Mouse (Mus musculus) thymus, postnatal 14 days (tissue): ENCODE measurements at regions not wholly inside any gene's neighbourhood (a gene's known extent, or its start where the extent isn't known, plus 50 kb on each side); places are given as distances from the start of the nearest gene placed in this dataset.
"Not testable (repeated sequence)": the region's sequence is repeated elsewhere in the genome, so short reads cannot be mapped to it uniquely, and the experiment has no call there.

Experiments used
- DNase-seq: peaks from one replicate; pipeline ENCODE4 v3.0.0; 2021

- peak; percentile 64 for DNase-seq
Measured at GRCm38 (mm10) chr8:24386462-24386861, 339.2 kb downstream of the Adam3 start.

DNA sequence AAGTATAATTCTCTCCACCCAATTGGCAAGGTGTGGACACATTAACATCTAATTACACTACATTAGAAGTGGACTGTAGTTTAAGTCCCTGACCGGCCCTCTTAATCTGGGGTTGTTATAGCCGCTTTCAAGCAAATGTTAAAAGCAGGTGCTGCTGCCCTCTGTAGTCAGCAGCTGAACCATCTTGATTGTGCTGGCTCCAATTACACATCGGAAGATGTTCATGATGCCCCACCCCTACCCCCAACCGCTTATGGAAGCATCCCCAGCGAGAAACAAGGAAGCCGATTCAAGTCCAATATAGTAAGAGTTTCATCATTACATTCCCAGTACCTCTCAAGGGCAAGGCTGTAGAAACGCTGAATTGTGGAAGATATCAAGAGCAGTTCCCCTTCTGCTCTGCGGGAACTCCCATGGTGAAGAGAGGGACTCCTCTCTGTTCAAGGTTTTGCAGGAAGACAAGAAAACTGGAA lies 341.7 kb downstream of the Adam3 start:
- no peak for DNase-seq

- no peak for DNase-seq
Measured at GRCm38 (mm10) chr8:24383130-24383962, 342.3 kb downstream of the Adam3 start.

DNA sequence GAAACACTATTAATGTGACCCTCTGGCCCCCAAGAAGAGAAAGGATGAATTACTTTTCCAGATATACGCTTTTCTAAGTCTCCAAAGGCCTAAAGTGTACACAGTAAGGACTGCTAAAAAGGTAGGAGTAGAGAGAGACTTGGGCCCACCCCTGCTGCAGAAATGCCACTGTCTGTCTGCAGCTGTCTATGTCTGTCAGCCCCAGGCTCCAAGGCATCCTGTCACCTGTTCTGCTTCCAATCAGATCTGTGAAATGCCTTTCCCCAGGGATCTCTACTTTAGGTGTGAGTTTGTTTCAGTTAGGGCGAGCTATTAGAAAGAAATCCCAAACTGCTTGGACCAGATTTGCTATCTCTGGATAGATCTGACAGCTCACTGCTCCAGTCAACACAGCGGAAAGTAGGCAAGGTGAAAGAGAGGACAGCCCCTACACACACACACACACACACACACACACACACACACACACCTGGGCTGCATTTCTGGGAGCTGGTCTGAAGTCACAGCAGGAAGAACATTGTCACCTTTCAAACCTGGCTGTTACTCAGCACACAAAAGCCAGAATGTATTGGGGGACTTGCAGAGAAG lies 343.9 kb downstream of the Adam3 start:
- DNase-seq = no peak

GRCm38 (mm10) chr8:24378070-24378469 lies 347.6 kb downstream of the Adam3 start:
- DNase-seq = no peak

DNA sequence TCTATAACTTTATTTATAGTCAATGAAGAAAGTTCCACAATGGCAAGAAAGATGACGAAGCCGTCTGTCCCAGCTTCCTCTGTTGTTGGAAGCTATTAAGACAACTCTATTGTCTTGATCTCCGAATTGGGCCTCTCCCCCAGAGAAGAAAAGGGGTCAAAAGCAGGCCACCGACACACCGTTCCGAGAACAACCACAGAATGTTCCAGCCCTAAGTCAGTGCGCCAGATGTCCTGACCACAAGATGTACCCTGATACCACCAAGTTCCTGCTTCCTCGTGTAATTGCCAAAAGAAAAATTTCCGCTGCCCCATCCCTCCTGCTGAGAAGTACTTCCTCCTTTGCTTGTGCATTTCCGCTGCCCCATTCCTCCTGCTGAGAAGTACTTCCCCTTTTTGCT lies 348.8 kb downstream of the Adam3 start:
- DNase-seq = not testable (repeated sequence)

DNA sequence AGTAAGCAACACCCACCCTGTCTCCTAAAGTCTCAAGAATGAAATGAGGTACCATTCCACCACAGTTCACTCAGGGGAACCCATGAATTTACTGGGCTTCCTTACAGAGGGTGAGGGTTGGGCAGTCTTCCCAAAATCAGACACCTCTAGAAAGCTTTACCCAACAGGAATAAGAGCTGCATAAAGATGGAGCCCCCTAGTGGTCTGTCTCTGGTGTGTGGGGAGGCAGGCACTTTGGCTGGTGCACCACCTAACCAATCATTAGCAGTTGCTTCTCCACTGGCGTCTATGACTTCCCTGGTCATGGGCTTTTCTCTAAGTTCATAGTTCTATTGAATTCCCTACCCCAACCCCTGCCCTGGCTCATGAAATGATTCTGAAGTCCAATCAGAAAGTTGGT lies 351.1 kb downstream of the Adam3 start:
- peak; percentile 4 for DNase-seq

DNA sequence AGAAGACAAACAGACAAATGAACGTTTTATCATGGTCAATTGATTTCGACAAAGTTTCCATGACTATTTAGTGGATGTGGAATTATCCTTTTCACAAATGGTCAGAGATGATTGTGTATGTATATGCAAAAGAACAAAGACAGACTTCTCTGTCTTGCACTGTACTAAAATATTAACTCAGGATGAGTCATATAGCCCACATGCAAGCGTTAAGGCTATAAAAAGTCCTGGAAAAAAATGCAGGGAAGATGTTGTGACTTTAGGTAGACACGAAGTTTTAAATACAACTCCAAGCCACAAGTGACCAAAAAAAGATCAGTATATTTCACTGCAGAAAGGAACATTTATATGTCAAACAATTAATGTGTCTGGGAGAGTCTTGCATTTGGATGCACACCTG lies 353.6 kb downstream of the Adam3 start:
- no peak for DNase-seq

GRCm38 (mm10) chr8:24366000-24366399 lies 359.7 kb downstream of the Adam3 start:
- DNase-seq = no peak

- DNase-seq = no peak
Measured at GRCm38 (mm10) chr8:24364685-24365084, 361.0 kb downstream of the Adam3 start.

GRCm38 (mm10) chr8:24359022-24359600 lies 366.5 kb downstream of the Adam3 start:
- no peak for DNase-seq

- no peak for DNase-seq
Measured at GRCm38 (mm10) chr8:24355146-24355545, 370.5 kb downstream of the Adam3 start.

DNA sequence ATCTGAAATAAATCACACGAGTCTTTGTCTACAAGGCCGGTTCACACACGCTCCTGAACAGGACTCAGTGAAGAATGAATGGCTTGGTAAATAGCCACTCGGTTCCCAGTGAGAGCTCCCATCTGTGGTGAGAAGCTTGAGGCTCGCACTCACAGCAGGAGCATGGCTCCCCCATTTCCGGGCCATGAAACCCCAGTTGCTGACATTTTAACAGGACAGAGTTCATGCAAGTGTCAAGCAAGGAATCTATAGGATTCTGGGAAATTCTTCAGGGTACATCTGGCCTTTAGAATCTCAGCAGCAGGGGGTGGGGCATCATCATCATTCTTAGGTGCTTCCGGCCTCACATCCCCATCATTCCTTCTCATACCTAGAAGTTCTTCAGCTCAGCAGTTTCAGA lies 371.8 kb downstream of the Adam3 start:
- DNase-seq = no peak

DNA sequence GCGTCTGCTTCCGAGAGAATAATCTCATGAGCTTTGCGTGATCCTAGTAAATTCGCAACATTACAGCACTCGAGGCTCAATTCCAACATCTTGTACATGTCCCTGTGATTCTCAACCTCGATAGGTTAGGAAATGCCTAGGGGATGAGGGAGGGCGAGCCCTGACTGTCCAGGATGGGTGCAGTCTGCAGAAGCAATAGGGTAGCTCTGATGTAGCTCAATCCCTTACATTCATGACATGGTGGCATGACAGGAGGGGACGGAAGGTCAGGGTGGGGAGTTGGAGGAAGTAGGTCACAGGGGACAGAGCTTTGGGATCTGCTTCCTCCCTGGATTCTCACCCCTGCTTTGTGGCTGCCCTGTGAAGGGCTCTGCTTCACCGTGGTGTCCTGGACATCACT lies 373.3 kb downstream of the Adam3 start:
- no peak for DNase-seq

DNA sequence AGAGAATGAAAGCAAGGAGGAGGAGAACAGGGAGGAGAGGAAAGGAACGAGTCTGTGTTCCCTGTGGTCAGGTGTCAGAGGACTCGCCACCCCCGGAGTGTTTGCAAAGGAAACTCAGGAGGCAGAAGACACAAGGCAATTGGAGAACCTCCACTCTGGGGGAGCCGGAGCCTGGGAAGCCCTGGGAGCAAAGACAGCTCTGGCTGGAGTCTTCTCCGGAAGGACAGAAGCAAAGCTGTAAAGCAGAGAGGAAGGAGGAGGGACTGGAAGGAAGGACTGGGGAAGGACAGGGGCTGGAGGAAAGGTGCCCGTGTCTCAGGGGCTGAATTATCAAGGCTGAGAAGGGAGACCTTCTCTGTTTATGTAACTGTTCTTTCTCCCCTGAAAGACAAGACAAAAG lies 373.9 kb downstream of the Adam3 start:
- no peak for DNase-seq

DNA sequence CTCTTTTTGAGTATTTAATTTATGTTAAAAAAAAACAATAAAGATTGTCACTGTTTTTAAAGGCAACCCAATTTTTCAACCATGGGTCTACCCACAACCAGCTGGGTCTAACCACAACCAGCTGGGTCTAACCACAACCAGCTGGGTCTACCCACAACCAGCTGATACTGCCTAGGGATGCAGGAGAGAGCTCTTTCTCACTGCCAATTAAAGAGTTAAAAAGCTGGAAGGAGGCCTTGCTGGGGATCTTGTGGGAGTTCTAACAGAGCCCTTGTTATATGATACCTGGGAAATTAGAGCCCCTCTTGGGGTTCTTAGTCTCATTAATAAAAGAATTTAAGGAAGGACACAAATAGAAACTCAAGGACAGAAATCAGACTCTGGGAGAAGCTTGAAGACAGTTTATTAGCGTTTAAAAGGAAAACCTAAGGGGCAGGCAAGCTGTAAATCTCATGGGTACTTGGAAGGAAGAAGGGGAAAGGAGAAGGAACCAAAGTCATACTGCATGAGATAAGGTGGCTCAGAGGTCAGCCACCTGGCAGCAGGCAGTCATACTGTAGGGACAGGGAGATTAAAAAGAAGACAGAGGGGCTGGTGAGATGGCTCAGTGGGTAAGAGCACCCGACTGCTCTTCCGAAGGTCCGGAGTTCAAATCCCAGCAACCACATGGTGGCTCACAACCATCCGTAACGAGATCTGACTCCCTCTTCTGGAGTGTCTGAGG lies 379.1 kb downstream of the Adam3 start:
- DNase-seq = no peak

- DNase-seq = no peak
Measured at GRCm38 (mm10) chr8:24338694-24339093, 387.0 kb downstream of the Adam3 start.

DNA sequence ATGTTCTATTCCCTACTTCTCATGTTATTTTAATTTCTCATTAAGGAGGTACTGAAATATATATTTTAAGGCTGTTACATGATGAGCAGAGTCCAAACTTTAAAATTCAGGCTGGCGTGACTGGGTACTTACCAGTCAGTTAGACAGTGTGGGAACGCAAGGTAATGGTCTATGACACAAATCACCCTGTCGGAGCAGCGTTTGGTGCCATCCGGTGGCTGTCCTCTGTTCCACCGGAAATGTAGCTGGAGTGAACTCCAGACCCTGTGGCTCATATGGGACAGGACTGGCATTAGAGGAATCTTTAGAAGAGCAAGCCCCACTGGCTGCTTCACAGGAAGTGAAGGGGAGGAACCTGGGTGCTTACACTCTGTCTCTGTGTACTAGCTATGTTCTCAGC lies 388.0 kb downstream of the Adam3 start:
- DNase-seq = peak; percentile 3

DNA sequence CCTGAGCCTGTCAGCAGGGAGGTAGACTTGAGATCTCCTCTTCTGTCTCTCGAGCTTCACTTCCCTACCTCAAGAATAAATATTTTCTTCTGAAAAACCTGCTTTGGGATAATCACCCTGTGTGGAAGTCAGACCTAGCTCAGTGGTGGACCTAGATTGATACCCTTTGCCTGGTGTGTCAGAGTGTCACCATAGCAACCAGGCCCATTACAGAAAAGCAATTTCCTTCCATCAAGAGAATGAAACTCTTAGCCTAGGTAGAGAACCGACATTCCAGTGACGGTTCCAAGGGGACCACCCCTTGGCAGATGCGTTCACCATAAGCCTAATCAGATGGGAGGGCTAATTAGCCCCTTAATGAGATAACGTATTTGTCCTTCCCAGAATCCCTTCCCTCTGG lies 389.9 kb downstream of the Adam3 start:
- DNase-seq = no peak

- DNase-seq = no peak
Measured at GRCm38 (mm10) chr8:24333705-24334104, 391.9 kb downstream of the Adam3 start.

DNA sequence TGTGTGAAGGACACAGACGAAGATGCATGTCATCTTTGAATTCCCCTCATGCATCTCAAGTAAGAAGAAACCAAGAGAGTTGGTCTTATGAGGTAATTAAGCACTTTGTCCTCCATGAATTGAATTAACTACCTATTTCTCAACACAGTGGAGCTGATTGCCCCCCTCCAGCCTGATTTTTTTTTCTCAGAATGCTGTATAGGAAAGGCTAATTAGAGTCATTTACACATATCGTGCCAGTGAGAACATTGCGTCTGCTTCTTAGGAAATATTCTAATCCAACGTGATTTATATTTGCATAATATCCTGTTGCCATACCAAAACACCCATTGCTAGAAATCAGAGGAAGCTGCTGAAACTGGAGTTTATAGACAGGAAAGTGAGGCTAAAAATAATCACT lies 414.8 kb downstream of the Adam3 start:
- no peak for DNase-seq

GRCm38 (mm10) chr8:24294565-24294964 lies 431.1 kb downstream of the Adam3 start:
- DNase-seq = no peak

GRCm38 (mm10) chr8:24287861-24288260 lies 437.8 kb downstream of the Adam3 start:
- DNase-seq = no peak

GRCm38 (mm10) chr8:24284966-24285365 lies 440.7 kb downstream of the Adam3 start:
- DNase-seq = no peak
